Mouse (Mus musculus): ENCODE measurements around the gene Rspry1.

- TF ChIP-seq POLR2A (IDR thresholded peaks at IDR 0.05; ENCODE audit: low read depth, low read length): no peak
- TF ChIP-seq CTCF (conservative IDR thresholded peaks at IDR 0.05; ENCODE audit: insufficient read depth, insufficient read length, low read depth, low read length): no peak
These were observed 37.3 kb upstream of the Rspry1 start for GRCm38 (mm10) chr8:94564421-94564820.
